Mouse (Mus musculus): ENCODE data around the gene Pdzph1. TPM values are rescaled to one million over a fixed set of nuclear protein-coding genes. Genes with fewer than 3 reads are reported as not detected.

The Pdzph1 gene
- 1 to 10 TPM in 1 of 2 experiments, not detected in 1; 2.2 TPM for total RNA-seq (2021)
- long read RNA-seq, experiment 1, result 0 reads
- long read RNA-seq, experiment 2, result 0 reads

DNA sequence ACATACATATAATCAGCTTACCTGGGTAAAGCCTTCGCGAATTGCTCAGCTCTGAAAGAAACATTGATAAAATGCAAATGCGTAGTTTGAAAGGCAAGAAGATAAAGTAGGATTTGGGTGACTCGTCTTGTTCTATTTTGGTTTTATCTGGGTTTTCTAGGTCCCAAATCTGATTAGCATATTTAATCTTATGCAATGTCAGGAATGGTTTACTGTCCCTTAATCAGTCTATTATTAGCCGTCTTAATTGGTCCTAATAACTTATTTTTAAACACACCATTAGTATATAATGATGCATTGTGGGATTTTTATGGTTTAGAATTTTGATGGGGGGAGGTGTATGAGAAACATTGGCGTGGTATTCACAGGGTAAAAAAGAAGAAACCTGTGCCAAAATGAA lies at the start of gene Pdzph1:
TSS of gene Pdzph1 (minus strand) at position 101 of the 400 bp plus-strand sequence.
- DNase-seq, result no peak

DNA sequence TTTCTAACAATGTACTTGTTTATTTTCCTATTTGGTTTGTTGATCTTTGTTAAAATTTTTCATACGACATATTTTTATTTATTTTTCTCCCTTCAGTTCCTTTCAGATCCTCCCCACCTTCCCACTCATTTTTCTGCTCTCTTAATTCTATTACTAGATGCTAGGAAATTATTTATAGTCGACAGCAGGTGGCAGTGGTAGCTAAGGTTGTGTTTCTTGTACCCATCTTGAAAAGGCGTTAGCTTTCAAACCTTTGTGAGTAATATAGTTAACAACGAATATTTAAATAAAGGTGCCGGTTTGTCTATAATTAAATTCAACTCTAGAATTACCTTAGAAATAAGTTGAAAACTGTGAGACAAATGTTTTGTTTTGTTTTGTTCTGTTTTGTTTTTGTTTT lies 48.6 kb upstream of the Pdzph1 start:
- DNase-seq, result peak; percentile 7 to 29

GRCm38 (mm10) chr17:59033445-59033844 lies 42.3 kb upstream of the Pdzph1 start:
- no peak for DNase-seq

- peak; percentile 20 to 41 for DNase-seq
Observed at GRCm38 (mm10) chr17:59026336-59026735, 35.2 kb upstream of the Pdzph1 start.

GRCm38 (mm10) chr17:59024502-59024901 lies 33.3 kb upstream of the Pdzph1 start:
- peak; percentile 21 to 32 for DNase-seq

DNA sequence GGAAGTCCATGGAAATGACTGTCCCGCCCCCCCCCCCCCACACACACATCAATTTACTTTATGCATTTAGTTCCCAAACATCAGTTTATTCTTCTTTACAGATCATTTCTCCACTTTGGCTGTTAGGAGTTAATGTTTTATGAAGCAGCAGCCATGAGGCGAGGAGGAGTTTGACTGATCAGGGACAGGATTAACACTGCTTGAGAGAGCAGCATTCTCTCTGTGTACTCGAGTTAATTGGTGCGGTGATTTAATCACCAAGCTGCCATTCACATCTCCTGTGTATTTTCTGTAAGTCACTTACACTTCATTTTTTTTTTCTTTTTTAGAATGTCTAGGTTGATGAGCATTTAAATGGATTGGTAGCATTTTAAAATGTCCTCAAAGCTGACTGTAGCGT lies 32.8 kb upstream of the Pdzph1 start:
- no peak for DNase-seq

DNA sequence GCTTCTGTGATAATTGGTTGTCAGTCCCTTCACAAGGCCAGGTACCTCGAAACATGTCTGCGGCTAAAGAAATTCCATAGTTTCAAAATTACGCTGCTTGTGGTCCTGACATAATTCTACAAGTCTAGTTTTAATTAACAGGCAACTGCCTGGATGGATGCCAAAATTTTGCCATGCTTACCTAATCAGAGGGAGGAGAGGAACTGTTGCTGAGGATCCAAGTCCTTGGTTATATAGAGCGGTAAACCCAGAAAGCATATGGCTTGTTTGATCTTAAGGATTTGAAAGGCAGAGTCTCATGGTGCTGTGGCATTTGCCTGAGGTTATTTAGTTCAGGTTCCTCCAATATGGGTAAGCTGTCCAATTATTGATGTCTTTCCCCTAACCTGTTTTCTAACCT lies 27.5 kb upstream of the Pdzph1 start:
- no peak for DNase-seq

- DNase-seq, result peak; percentile 76 to 83
Observed at GRCm38 (mm10) chr17:59013091-59013459, 21.9 kb upstream of the Pdzph1 start, which contains the start of gene Nudt12. Gene Nudt12, minus strand, starts transcription at chr17:59013372.

- DNase-seq, result peak; percentile 57
Observed at GRCm38 (mm10) chr17:59012421-59013090, 21.4 kb upstream of the Pdzph1 start.

DNA sequence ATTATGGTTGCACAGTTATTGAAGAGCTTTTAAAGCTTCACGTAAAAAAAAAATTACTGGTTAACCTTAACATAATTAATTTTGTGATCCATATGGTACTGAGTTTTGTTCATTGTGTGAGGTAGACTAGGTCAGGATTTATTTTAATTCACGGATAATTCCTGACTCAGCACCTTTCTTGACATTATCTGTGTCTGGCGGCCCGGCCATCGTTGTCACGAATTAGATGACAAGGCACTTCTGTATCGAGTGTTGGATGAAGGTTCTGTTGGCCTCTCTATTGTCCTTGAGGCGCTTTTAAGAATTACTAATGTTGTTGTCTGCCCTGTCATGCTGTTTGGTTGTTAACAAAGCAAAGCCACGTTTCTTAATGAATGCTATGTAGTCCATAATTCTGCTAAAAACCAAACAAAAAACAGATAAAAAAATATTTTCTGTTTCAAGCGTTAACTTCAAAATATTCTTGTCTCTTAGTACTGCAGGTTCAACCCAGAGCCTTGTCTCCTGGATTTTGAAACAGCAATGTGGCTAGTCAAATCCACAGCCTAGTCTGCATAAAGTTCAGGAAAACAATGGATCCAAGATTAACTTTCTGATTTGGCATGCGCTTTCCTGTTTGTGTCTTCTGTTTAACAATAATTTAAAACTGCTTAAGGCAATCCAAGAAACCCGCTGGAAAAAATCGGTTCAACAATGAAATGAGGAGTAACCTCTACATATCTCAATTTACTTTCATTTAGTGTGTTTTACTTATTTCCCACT lies 20.6 kb upstream of the Pdzph1 start:
- no peak for DNase-seq

DNA sequence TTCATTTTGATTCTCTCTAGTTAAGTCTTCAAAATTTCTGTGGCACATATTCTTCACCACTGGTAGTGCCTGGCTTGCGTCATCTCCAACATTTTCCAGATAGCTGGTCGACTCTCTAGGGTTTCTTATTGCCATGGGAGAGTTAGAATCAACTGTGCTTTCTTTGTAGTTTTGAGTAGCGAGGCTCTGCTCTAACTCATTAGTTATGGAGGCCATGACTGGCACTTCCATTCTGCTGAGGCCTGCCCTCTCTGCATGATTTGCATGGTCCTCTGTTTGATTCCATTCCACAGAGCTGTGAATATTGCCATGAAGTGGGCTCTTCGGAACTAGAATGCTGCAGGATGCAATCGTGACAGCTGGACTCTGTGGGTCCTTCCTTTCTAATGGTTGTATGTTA lies 17.9 kb downstream of the Pdzph1 start:
- no peak for DNase-seq

GRCm38 (mm10) chr17:58959905-58960304 lies 31.3 kb downstream of the Pdzph1 start:
- DNase-seq, result peak; percentile 76 to 81

DNA sequence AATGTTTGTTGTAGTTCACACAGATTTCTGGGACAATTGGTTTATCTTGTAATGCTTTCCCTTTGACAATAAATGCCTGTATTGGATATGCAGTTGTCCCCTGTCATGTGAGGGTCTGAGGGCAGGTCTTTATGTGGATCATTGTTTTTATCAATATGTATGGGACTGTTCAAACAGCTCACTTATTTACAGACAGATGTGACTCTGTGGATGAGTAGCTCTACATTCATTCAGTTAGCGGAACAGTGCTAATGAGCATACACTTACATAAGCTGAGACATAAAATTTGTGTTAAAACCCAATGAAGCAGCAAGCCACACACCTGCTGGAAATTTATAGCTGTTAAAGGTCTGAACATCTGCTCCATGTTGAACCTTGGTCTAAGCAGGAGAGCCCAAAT lies 34.1 kb downstream of the Pdzph1 start:
- DNase-seq, result no peak

GRCm38 (mm10) chr17:58943015-58943822 lies 48.0 kb downstream of the Pdzph1 start:
- DNase-seq, result no peak

GRCm38 (mm10) chr17:58938598-58938997 lies 52.6 kb downstream of the Pdzph1 start:
- no peak for DNase-seq

GRCm38 (mm10) chr17:58937533-58937932 lies 53.6 kb downstream of the Pdzph1 start:
- DNase-seq, result no peak

DNA sequence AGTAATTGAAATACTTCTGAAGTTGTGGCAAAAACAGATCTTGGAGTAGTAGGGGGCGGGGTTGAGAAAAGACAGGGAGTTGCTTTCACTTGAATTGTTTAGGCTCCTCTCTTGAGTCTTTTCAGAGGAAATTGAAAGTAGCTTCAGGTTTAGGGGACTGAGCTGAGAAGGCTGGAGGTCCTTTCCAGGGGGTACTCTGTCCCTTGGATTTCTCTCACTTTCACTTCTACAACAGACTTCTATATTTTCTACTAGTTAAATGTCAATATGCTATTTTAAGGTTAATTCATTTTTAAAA lies 58.2 kb downstream of the Pdzph1 start:
- DNase-seq, result no peak

DNA sequence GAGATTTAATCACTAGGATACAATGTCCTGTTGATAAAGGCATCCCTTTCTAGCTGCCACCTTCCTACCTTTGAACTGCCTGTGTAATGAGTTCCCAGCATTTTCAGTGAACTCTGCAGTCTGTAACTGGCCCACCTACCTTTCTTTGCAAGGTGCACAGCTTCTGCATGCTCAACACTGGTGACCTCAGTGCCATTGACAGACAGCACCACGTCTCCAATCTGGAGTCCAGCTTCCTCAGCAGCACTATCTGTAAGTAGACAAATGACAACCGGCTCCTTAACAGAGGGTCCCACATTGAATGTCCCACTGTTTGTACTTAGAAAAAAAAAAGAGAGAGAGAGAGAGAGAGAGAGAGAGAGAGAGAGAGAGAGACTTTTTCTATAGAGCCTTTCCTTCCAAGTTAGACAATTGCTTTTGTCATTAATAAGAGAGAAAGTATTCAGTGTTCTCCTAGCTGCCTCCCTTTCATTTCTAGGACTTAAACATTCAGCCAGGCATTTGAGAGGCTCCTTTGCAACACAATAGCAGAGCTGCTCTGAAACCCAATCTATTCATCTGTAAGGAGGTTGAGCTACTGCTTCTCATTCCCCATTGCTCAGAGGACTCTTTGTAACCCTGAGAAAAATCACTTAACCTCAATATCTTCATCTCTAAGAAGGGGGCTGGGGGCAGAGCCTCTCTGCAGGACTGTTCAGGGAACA lies 58.7 kb downstream of the Pdzph1 start:
- DNase-seq, result no peak

DNA sequence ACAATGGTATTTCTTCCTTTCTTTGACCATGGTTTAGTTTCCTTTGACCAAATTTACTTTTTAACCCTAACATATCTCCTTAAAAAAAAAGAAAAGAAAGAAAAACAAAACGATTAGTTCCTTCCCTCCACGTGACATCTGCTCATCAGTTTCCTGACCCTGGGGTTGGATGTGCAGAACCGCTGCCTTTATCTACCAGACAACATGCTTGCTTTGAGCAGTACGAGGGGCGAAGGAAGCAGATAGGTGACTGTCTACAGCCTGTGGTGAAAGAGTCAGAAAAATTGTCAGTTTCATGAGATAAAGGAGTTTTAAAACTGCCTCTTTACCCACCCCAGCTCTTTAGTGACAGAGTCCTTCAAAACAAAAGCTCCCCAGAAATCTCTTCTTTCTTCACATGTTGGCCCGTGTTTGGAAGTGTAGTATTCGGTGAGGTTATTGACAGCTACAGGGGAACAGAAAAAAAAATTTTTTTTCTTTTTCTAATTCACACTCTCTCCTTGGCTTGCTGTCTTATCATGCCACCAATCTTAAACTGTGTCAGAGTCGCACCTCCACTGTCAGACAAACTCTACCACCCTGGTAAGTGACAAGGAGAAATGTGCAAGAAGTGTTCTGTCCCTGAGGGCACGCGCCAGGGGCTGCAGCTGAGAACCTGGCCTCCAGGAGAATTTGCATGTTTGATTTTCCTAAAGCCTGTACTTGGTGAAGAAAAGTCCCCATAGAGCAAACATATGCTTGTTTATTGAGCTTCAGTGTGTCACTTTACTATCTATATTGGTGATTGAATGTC lies 66.2 kb downstream of the Pdzph1 start:
- no peak for DNase-seq

GRCm38 (mm10) chr17:58923901-58924476 lies 67.2 kb downstream of the Pdzph1 start:
- DNase-seq, result peak; percentile 17 to 21

- peak; percentile 70 to 71 for DNase-seq
Observed at GRCm38 (mm10) chr17:58923316-58923866, 67.8 kb downstream of the Pdzph1 start.
